Mouse (Mus musculus) CH12.LX (cell line): Measurements from ENCODE around the gene Fam187a. TPM values are rescaled to one million over a fixed set of nuclear protein-coding genes. Genes with fewer than 3 reads are reported as not detected.

Experiments used
- DNase-seq: peaks from one replicate; pipeline ENCODE4 v3.0.0-alpha.2; 2013; ENCODE audit errors: extremely low read depth
- H3K27ac ChIP-seq: 2 replicates; pipeline ENCODE4 v1.5.1; 2012; ENCODE audit warnings: low read depth, mild to moderate bottlenecking, control low read depth, moderate library complexity; ENCODE audit not compliant: insufficient read depth
- H3K27me3 ChIP-seq: replicated peaks from 2 replicates; pipeline ENCODE3; 2012; ENCODE audit warnings: inconsistent platforms
- H3K36me3 ChIP-seq, 2 experiments: replicated peaks in 1 of 2; 2 replicates each; pipeline versions ENCODE3 to v1.6.1; 2012; ENCODE audit warnings: inconsistent platforms in 1 of 2, low read length in 1 of 2, mild to moderate bottlenecking in 1 of 2, mixed read lengths in 1 of 2, moderate library complexity in 1 of 2; ENCODE audit not compliant: control insufficient read depth in 1 of 2, insufficient read depth in 1 of 2
- H3K4me1 ChIP-seq, 2 experiments: 2 replicates each; pipeline ENCODE4 v1.6.1; 2012; ENCODE audit warnings: inconsistent platforms in 1 of 2, moderate library complexity in 1 of 2; ENCODE audit not compliant: insufficient read depth in 2 of 2, control insufficient read depth in 1 of 2
- H3K4me2 ChIP-seq: 2 replicates; pipeline ENCODE4 v1.6.1; 2012; ENCODE audit warnings: low read depth, mild to moderate bottlenecking, control low read depth; ENCODE audit not compliant: poor library complexity, insufficient read depth, severe bottlenecking
- H3K4me3 ChIP-seq, 3 experiments: fragments of 150-350 bp in 1 of 3; sonication (generic) in 1 of 3; replicated peaks in 1 of 3; 2 replicates each; pipeline versions ENCODE3 to v1.5.1; 2011 to 2012; ENCODE audit warnings: low read depth in 2 of 3, low read length in 2 of 3, mild to moderate bottlenecking in 2 of 3, moderate library complexity in 2 of 3, control low read depth in 1 of 3, improper control_type of control experiment in 1 of 3, inconsistent platforms in 1 of 3, mixed read lengths in 1 of 3; ENCODE audit not compliant: poor library complexity in 1 of 3
- H3K79me2 ChIP-seq: replicated peaks from 2 replicates; pipeline ENCODE4 v1.6.1; 2012; ENCODE audit warnings: mild to moderate bottlenecking, moderate library complexity; ENCODE audit not compliant: control insufficient read depth, poor library complexity, insufficient read depth, severe bottlenecking; ENCODE audit errors: extremely low read depth
- H3K9ac ChIP-seq: 2 replicates; pipeline ENCODE4 v1.6.1; 2012; ENCODE audit warnings: low read depth, mild to moderate bottlenecking, control low read depth, moderate library complexity; ENCODE audit not compliant: insufficient read depth
- H3K9me3 ChIP-seq: replicated peaks from 2 replicates; pipeline ENCODE3; 2012; ENCODE audit warnings: low read length, inconsistent platforms, mixed read lengths
- BHLHE40 ChIP-seq: IDR thresholded peaks from 2 replicates; pipeline ENCODE4 v1.6.1; 2011; ENCODE audit warnings: mild to moderate bottlenecking, low read depth, low read length, improper control_type of control experiment
- CHD1 ChIP-seq: IDR thresholded peaks from 2 replicates; pipeline ENCODE4 v1.6.1; 2012; ENCODE audit warnings: low read depth, low read length, improper control_type of control experiment, inconsistent platforms
- CHD2 ChIP-seq: IDR thresholded peaks from 2 replicates; pipeline ENCODE4 v1.6.1; 2011; ENCODE audit warnings: low read length, improper control_type of control experiment
- CTCF ChIP-seq, 2 experiments: IDR thresholded peaks in 1 of 2; conservative IDR thresholded peaks in 1 of 2; 2 replicates each; pipeline ENCODE4 v1.5.1; 2011 to 2012; ENCODE audit warnings: low read depth in 2 of 2, low read length in 2 of 2, improper control_type of control experiment in 1 of 2, inconsistent platforms in 1 of 2, mild to moderate bottlenecking in 1 of 2, moderate library complexity in 1 of 2
- E2F4 ChIP-seq: IDR thresholded peaks from 2 replicates; pipeline ENCODE4 v1.6.1; 2011; ENCODE audit warnings: low read depth, low read length, improper control_type of control experiment; ENCODE audit not compliant: insufficient replicate concordance
- ELF1 ChIP-seq: IDR thresholded peaks from 2 replicates; pipeline ENCODE4 v1.6.1; 2014; ENCODE audit warnings: low read depth, mild to moderate bottlenecking, inconsistent platforms, low read length, improper control_type of control experiment
- ETS1 ChIP-seq: conservative IDR thresholded peaks from 2 replicates; pipeline ENCODE4 v1.6.1; 2012; ENCODE audit warnings: low read depth, mild to moderate bottlenecking, inconsistent platforms, low read length, improper control_type of control experiment, moderate library complexity
- GABPA ChIP-seq: IDR thresholded peaks from 2 replicates; pipeline ENCODE4 v1.6.1; 2012; ENCODE audit warnings: low read depth, low read length, improper control_type of control experiment, inconsistent platforms; ENCODE audit not compliant: insufficient replicate concordance
- HCFC1 ChIP-seq: IDR thresholded peaks from 2 replicates; pipeline ENCODE4 v1.6.1; 2012; ENCODE audit warnings: low read depth, mild to moderate bottlenecking, inconsistent platforms, low read length, improper control_type of control experiment
- JUN ChIP-seq: IDR thresholded peaks from 2 replicates; pipeline ENCODE4 v1.6.1; 2011; ENCODE audit warnings: low read depth, mild to moderate bottlenecking, low read length, improper control_type of control experiment, moderate library complexity; ENCODE audit not compliant: insufficient read depth
- JUND ChIP-seq: conservative IDR thresholded peaks from 2 replicates; pipeline ENCODE4 v1.6.1; 2011; ENCODE audit warnings: low read depth, low read length, improper control_type of control experiment
- MXI1 ChIP-seq: IDR thresholded peaks from 2 replicates; pipeline ENCODE4 v1.6.1; 2011; ENCODE audit warnings: mild to moderate bottlenecking, low read depth, low read length, improper control_type of control experiment
- MYC ChIP-seq: IDR thresholded peaks from 2 replicates; pipeline ENCODE4 v1.6.1; 2011; ENCODE audit warnings: low read depth, mild to moderate bottlenecking, improper control_type of control experiment, low read length
- NELFE ChIP-seq: IDR thresholded peaks from 2 replicates; pipeline ENCODE4 v1.6.1; 2011; ENCODE audit warnings: low read depth, low read length, improper control_type of control experiment
- POLR2A ChIP-seq: IDR thresholded peaks from 2 replicates; pipeline ENCODE4 v1.6.1; 2011; ENCODE audit warnings: low read depth, mild to moderate bottlenecking, improper control_type of control experiment, low read length
- SIN3A ChIP-seq: IDR thresholded peaks from 2 replicates; pipeline ENCODE4 v1.6.1; 2012; ENCODE audit warnings: low read length, improper control_type of control experiment, inconsistent platforms
- TBP ChIP-seq: conservative IDR thresholded peaks from 2 replicates; pipeline ENCODE4 v1.6.1; 2011; ENCODE audit warnings: low read depth, low read length, improper control_type of control experiment
- TCF12 ChIP-seq: IDR thresholded peaks from 2 replicates; pipeline ENCODE4 v1.6.1; 2014; ENCODE audit warnings: low read depth, mild to moderate bottlenecking, inconsistent platforms, low read length, improper control_type of control experiment
- USF2 ChIP-seq: conservative IDR thresholded peaks from 2 replicates; pipeline ENCODE4 v1.6.1; 2011; ENCODE audit warnings: low read depth, low read length, improper control_type of control experiment
- ZMIZ1 ChIP-seq: IDR thresholded peaks from 2 replicates; pipeline ENCODE4 v1.6.1; 2012; ENCODE audit warnings: low read depth, mild to moderate bottlenecking, inconsistent platforms, low read length, improper control_type of control experiment
- dilution Hi-C: fragments of 300-500 bp; cut with MboI; formaldehyde crosslinking; loops from 2 replicates; pipeline ENCODE4 v1.14.3; 2020; ENCODE audit warnings: low sequenced_read_pairs; ENCODE audit not compliant: extremely low pct_unique_long_range_greater_than_20kb, extremely low pct_ligation_motif_present
- in situ Hi-C: fragments of 300-500 bp; cut with MboI; formaldehyde crosslinking; loops from 3 replicates; pipeline ENCODE4 v1.14.3; 2019; ENCODE audit warnings: low sequenced_read_pairs, low pct_ligation_motif_present, low pct_unique_long_range_greater_than_20kb, mixed read lengths
- polyA plus RNA-seq: library from polyadenylated mRNA; unstranded; fragments of >175 nt; gene quantifications from 2 replicates; pipeline ENCODE4 v1.2.1, GENCODE M21; 2012; ENCODE audit warnings: low read depth; ENCODE audit not compliant: insufficient read length
- total RNA-seq, 2 experiments: library from RNA; depleted of rRNA; stranded (reverse); fragments of 300-350 nt in 1 of 2; fragments of >200 nt in 1 of 2; gene quantifications; 2 replicates each; pipeline ENCODE4 v1.2.3; 2012 to 2014

Fam187a gene
- total and polyA plus RNA-seq, 3 experiments = not detected

DNA sequence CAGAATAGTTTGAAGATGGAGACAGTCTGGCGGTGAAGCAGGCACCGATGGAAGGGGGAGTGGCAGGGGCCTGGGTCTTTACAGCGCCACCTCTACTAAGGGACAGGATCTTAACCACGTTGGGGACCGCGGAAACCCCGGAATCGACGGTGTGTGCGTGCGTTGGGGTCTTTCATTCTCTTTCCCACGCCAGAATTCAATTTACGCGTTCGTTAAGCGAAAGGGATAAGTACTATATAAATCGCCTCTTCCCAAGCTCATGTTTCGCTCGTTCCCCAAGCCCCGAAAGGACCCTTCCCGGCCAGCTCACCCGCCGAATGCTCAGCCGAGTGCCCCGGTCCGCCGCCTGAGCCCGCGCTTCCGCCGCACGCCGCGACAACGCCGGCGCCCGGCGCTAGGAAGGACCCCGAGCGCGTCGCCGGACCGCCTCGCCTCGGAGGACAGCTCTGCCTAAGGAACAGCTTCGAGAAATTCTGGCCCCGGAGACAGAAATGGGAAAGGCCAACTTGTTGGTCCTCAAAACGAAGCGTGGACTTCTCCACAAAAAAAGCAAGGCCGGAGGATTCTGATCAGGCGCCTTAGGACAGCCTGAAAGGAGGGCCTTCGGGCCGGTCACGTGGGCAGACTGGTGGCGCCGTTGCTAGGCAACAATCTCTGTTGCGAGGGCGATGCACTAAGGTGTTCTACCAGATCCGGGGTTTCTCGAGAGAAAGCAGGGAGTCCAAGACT lies 4.2 kb upstream of the Fam187a start, which contains the start of the genes Eftud2 and Ccdc103 (continued):
- TF ChIP-seq MXI1 = peak; percentile 98
- TF ChIP-seq NELFE = peak; percentile 99
- TF ChIP-seq JUND = no peak
- TF ChIP-seq JUN = 0 out of 2 replicates have a peak, but pooled peaks have one; percentile 7
- no peak for TF ChIP-seq E2F4
- TF ChIP-seq USF2 = peak; percentile 99
- TF ChIP-seq SIN3A = peak; percentile 99
- TF ChIP-seq CTCF (conservative IDR thresholded peaks at IDR 0.05 in 1 of 2, IDR thresholded peaks at IDR 0.05 in 1 of 2; ENCODE audit: low read depth in 2 of 2, low read length in 2 of 2) = peak in 1 of 2 experiments; percentile 35; a peak in 2 of 4 replicates
- TF ChIP-seq GABPA = peak; percentile 23; the same call in 1 of the 2 replicates
- TF ChIP-seq CHD1 = no peak
- peak; percentile 99 for TF ChIP-seq POLR2A
- TF ChIP-seq ETS1 = no peak
- peak; percentile 55; the same call in 1 of the 2 replicates for TF ChIP-seq TBP
- peak; percentile 81 for TF ChIP-seq BHLHE40
- peak; percentile 93 for TF ChIP-seq MYC
- TF ChIP-seq TCF12 = peak; percentile 93
- TF ChIP-seq ZMIZ1 = peak; percentile 87

DNA sequence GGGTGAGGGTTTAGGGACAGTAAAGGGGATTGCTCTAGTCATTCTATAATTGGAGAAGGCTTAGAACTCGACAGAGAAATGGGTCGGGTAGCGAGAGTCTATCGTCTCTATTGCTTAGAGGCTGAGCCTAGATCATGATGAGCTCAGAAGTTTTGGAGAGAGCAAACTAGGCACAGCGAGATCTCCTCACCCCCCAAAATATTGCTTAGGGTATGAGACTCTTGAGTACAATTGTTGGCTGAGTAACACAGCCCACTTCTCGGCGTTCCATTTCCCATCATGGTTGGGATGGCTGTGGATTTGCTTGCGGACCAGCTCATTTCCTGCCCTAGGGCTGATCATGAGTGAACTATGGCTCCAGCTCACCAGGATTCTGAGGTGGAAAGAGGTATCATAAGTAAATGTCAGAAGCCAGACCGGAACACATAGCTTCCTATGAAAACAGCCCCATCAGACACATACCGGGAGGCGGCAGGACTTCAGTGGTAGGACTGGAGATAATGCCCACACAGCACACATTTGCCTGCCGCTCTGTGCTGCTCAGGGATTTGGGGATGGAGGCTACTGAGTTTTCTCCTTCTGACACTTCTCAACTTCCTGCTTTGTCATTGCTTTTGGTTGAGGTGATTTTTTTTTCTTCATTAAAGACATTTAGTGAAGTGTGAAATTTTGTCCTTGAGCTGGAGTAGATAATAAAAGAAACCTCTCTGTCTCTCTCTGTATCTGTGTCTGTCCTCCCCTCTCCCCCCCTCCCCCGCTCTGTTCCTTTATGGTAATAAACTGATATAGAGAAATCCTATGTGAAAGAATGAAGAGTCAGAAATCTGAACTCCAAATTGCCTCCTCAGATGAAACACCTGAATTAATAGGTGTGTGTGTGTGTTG lies 3.4 kb upstream of the Fam187a start:
- peaks cover 6 to 25% of the 10 kb centered on the region in 2 experiments for H3K4me1 ChIP-seq

More for the DNA sequence above, 3.4 kb upstream of the Fam187a start:
- TF ChIP-seq ELF1 (0 out of 2 replicates have a peak, but pooled peaks have one; percentile 13), CHD2 (no peak), CTCF (conservative IDR thresholded peaks at IDR 0.05 in 1 of 2, IDR thresholded peaks at IDR 0.05 in 1 of 2; ENCODE audit: low read depth in 2 of 2, low read length in 2 of 2) (no peak), HCFC1 (no peak)
- dilution Hi-C loops (no loop called here), in situ Hi-C loops (no loop called here)
- Histone ChIP-seq H3K4me3 (peak overlapping the region; percentile 65 to 93 (median 87)), H3K27ac (no peak overlapping the region), H3K36me3 (peaks cover 10 to 25% of the 10 kb centered on the region in 2 experiments), H3K27me3 (peaks cover 53% of the 10 kb centered on the region), H3K79me2 (peaks cover 30% of the 10 kb centered on the region), H3K9ac (peak overlapping the region; percentile 92), H3K4me2 (peak overlapping the region; percentile 97), H3K9me3 (no peaks in the 10 kb centered on the region)
- no peak for DNase-seq
